Mouse (Mus musculus) embryo, embryonic 10.5 days (tissue): ENCODE measurements around the gene Cd3d.

Experiments
- DNase-seq: peaks from one replicate; pipeline ENCODE4 v3.0.0-alpha.2; 2015; ENCODE audit warnings: low spot score

The Cd3d gene

GRCm38 (mm10) chr9:44993268-44993667 is 11.7 kb downstream of the Cd3d start:
- no peak for DNase-seq

DNA sequence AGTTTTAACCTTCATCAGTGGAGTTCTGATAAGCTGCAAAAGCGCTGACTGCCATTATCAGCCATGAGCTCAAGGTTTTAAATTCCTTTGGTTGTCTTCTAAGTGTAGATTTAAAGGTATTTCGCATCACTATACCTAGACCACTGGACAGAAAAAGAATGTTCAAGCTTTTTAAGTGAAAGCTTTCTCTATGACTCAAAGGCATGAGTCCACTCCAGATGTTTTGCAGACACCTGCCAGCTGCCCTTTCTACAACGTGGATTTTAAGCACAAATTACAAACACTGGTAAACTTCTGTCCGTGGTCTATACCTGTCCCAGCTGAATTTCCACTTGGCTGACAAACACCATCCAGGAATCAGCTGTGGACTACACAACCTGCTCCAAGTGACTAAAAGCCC is 13.4 kb downstream of the Cd3d start:
- no peak for DNase-seq

- no peak for DNase-seq
These were observed 15.0 kb downstream of the Cd3d start for GRCm38 (mm10) chr9:44996590-44996989.

DNA sequence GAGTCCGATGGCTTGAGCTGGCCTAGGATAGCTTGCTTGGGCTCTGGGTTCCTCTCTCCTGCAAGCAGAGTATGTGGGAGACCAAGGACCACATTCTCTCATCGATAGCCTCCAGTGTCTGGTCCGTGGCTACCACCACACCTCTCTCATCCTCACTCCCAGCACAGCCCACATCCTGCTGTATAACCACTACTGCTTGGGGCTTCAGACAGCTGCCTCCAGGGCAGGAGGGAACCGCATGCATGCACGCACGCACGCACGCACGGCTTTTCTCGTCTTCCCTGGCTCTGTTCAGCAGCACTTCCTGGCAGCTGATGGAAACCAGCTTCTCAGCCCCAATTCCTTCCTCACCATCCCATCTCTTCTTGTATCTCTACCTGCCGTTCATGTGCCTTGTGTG is 16.6 kb downstream of the Cd3d start:
- no peak for DNase-seq

GRCm38 (mm10) chr9:44999171-44999570 is 17.6 kb downstream of the Cd3d start:
- DNase-seq: no peak

GRCm38 (mm10) chr9:44999776-45000175 is 18.2 kb downstream of the Cd3d start:
- no peak for DNase-seq

DNA sequence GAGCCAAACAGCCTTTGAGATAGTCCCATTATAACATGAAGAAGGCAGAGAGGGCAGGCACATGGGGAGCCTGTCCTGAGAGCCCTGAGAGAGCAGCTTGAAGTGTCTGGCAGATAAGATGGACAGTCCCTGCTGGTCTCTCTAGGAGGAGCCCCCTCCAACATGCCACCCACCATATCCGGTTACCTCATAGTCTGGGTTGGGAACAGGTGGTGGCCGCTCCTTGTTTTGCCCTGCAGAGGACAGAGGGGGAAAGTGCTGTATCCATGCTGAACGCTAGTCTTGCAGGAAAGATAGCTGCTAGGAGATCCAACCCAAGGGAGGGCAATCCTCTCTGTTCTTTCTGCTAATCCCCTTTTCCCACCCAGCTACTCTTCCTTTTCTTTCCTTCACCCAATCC is 18.7 kb downstream of the Cd3d start:
- no peak for DNase-seq

- DNase-seq: no peak
These were observed 25.8 kb downstream of the Cd3d start for GRCm38 (mm10) chr9:45007404-45007803.

GRCm38 (mm10) chr9:45008342-45008741 is 26.8 kb downstream of the Cd3d start:
- DNase-seq: no peak

- DNase-seq: no peak
These were observed 27.8 kb downstream of the Cd3d start, which contains the start of gene Cd3e for GRCm38 (mm10) chr9:45009180-45010078. Gene Cd3e, minus strand, starts transcription at chr9:45009627.

- peak; percentile 5 for DNase-seq
These were observed 28.9 kb downstream of the Cd3d start for GRCm38 (mm10) chr9:45010461-45010860.

- no peak for DNase-seq
These were observed 29.7 kb downstream of the Cd3d start for GRCm38 (mm10) chr9:45011291-45011690.

DNA sequence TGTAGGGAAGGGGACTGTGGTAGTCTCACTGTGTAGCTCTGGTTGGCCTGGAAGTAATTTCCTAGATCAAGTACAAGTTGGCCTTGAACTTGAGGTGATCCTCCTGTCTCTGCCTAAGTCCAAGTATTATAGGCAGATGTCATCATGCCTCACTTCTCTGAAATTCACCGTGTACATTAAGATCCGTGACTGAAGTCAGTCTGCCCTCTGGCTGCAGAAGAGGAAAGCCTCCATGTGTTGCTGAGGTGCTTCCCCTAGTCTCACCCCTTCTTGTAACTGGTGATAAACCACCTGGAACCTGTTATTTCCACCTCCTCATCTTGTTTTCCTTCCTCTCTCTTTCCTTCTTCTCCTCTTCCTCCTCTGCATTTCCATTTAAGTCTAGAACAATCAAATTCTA is 33.3 kb downstream of the Cd3d start:
- DNase-seq: no peak

- no peak for DNase-seq
These were observed 34.3 kb downstream of the Cd3d start for GRCm38 (mm10) chr9:45015841-45016240.

- no peak for DNase-seq
These were observed 36.4 kb downstream of the Cd3d start for GRCm38 (mm10) chr9:45018031-45018430.

DNA sequence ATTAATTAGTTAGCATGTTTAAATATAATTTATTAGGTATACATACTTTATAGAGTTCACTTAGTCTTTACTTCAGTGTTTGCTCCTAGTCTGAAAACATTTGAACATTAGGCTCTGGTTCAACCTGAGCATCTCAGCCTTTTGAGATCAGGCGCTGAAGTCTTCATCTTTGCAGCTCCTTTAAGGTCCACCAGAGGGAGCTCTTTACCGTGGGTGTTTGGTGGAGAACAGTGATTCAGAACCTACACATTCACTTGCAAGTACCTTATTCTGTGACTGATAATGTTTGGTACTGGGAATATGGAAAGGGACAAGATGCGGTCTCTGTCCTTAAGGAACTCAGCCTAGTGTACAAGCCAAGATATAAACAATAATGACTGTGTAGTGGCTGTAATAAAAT is 41.2 kb downstream of the Cd3d start:
- DNase-seq: peak; percentile 87

DNA sequence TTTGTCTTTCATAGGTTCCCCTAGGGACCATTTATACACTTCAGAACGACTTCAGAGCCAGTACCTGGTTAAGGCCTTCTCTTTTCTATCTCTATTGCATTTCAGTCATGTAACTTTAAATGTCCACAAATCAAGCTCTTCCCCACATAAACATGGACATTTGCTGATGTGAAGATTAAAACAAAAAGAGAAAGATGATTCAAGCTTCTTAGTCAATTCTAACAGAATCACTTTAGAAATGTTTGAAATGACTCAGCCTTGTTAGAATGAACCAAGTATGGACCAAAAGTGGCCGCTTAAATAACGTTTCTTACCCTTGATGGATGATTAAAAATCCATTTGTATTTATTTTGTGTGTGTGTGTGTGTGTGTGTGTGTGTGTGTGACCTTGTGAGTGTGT is 42.1 kb downstream of the Cd3d start:
- no peak for DNase-seq

DNA sequence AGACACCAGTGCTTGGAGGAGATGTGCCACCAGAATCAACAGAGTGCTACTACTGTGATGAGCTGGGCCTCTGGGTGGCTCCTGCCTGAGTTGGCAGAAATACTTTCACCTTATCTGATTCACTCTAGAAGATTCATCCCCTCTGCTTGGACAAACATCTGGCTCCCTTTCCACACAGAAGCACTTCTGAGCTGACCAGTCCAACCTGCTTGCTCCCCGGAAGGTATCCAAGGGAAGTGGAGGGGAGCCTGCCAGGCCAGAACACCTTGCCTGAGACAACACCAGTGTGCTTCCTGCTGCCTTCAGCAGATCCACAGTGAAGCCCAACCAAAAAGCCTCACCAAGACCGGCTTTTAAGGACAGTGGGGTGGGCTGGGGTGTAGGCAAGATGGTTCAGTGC is 42.6 kb downstream of the Cd3d start:
- DNase-seq: no peak

- no peak for DNase-seq
These were observed 45.8 kb downstream of the Cd3d start for GRCm38 (mm10) chr9:45027376-45027775.

DNA sequence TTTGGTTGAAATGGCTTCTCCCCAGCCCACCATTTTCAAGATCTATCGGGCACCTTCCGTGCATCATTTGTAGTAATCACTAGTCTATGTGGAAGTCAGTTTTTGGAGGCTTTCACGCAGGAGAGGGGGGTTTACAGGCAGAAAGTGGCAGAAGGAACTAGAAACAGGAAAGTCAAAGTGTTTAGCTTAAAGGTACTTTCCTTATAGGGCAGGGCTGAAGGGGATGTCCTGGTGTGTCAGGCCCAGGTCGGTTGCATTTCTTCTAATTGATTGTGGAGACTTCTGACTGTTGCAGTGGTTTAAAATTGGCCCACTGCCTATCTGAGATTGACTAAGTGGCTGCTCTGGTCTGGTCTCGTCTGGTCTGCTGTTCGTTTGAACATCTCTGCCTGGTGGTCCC is 48.8 kb downstream of the Cd3d start:
- no peak for DNase-seq

DNA sequence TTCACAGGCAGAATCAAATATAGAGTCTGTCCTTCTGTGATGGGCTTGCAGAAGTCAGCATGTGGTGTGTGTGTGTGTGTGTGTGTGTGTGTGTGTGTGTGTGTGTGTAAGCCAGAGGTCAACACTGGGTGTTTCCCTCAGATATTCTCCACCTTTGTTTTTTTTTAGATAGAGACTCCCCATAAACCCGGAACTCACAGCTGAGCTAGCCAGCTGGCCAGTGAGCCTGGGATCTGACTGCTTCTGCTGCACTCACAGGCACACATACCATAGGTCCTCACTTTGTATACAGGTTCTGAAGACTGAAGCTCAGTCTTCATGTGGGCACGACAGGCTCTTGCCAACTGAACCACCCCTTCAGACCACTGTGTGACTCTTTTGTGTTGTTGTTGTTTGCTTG is 50.7 kb downstream of the Cd3d start:
- DNase-seq: no peak

DNA sequence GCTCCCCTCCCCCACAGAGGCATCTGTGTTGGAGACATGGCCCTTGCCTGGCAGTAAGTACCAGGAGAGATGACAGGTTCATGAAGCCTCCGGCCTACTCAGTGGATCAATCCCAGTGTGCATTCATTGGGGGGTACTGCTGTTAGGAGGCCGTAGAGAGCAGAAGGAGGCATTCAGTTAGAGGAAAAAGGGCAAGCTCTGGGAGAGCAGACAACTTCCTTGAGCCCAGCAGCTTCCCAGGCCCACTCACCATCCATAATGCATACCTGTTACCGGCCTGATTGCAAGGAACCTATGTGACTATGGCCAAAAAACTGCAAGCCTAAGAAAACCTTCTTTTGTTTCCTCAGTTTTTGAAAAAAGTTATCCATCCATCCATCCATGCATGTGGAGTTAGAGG is 52.9 kb downstream of the Cd3d start:
- DNase-seq: no peak
